Mouse (Mus musculus) hindbrain, embryonic 14.5 days (tissue): ENCODE measurements around the gene Adamtsl2. TPM values are rescaled to one million over a fixed set of nuclear protein-coding genes. Genes with fewer than 3 reads are reported as not detected.

Experiments used
- ATAC-seq: fragments of 200-750 bp; cut with Nextera tagmentation; 2 replicates; pipeline ENCODE4 v1.8.0; 2017; ENCODE audit warnings: moderate number of reproducible peaks, mild to moderate bottlenecking, moderate TSS enrichment, moderate library complexity; ENCODE audit not compliant: low FRiP score
- DNase-seq: peaks from one replicate; pipeline ENCODE4 v3.0.0-alpha.2; 2015; ENCODE audit warnings: low spot score
- H3K27ac ChIP-seq: fragments of 300-500 bp; sonication (generic); 2 replicates; pipeline ENCODE4 v1.5.1; 2014; ENCODE audit warnings: mild to moderate bottlenecking, moderate library complexity
- H3K27me3 ChIP-seq: fragments of 300-500 bp; sonication (generic); 2 replicates; pipeline ENCODE4 v1.6.1; 2014; ENCODE audit warnings: mild to moderate bottlenecking, low read length, mixed read lengths; ENCODE audit not compliant: control insufficient read depth, insufficient read depth
- H3K36me3 ChIP-seq: fragments of 300-500 bp; sonication (generic); replicated peaks from 2 replicates; pipeline ENCODE4 v1.6.1; 2014; ENCODE audit not compliant: control insufficient read depth, insufficient read depth
- H3K4me1 ChIP-seq: fragments of 300-500 bp; sonication (generic); replicated peaks from 2 replicates; pipeline ENCODE4 v1.6.1; 2014; ENCODE audit warnings: antibody characterized with exemption, low read length, mixed read lengths; ENCODE audit not compliant: control insufficient read depth, insufficient read depth
- H3K4me2 ChIP-seq: fragments of 300-500 bp; sonication (generic); replicated peaks from 2 replicates; pipeline ENCODE4 v1.6.1; 2014; ENCODE audit warnings: mild to moderate bottlenecking, moderate library complexity
- H3K4me3 ChIP-seq: fragments of 300-500 bp; sonication (generic); replicated peaks from 2 replicates; pipeline ENCODE4 v1.5.1; 2014; ENCODE audit warnings: mild to moderate bottlenecking, low read length
- H3K9ac ChIP-seq: fragments of 300-500 bp; sonication (generic); 2 replicates; pipeline ENCODE4 v1.6.1; 2014
- H3K9me3 ChIP-seq: fragments of 300-500 bp; sonication (generic); 2 replicates; pipeline ENCODE4 v1.6.1; 2016; ENCODE audit warnings: low read length; ENCODE audit not compliant: control insufficient read depth
- WGBS: fragments of 180-500 bp; shearing (Covaris S2); extraction: QIAGEN DNeasy Blood & Tissue Kit; methylation state at CpG from one replicate; pipeline ENCODE4 v1.1.7; 2014; 5-methylcytosine and 5-hydroxymethylcytosine counted together
- polyA plus RNA-seq: library from polyadenylated mRNA; unstranded; fragments of >200 nt; fragmentation: Nextera tagmentation; extraction: Ambion mirVana; gene quantifications from 2 replicates; pipeline ENCODE4 v1.2.1, GENCODE M21; 2014

Adamtsl2 gene
- polyA plus RNA-seq, 1 experiment from 2014 or later = 9.1 TPM

- Histone ChIP-seq H3K9me3 (no peaks in the 10 kb centered on the region), H3K4me3 (no peak overlapping the region), H3K4me1 (0 out of 2 replicates have a peak, but pooled peaks cover 8% of the 10 kb centered on the region), H3K27ac (no peak overlapping the region), H3K27me3 (no peaks in the 10 kb centered on the region), H3K4me2 (no peak overlapping the region), H3K36me3 (no peaks in the 10 kb centered on the region), H3K9ac (no peak overlapping the region)
- no peak for ATAC-seq
- 75% methylated on average over 2 of the region's 2 CpGs for WGBS
- no peak for DNase-seq
These were observed 8.8 kb upstream of the Adamtsl2 start for GRCm38 (mm10) chr2:27070247-27070813.

- Histone ChIP-seq H3K9me3 (no peaks in the 10 kb centered on the region), H3K27ac (no peak overlapping the region), H3K4me3 (no peak overlapping the region), H3K4me2 (no peak overlapping the region), H3K36me3 (no peaks in the 10 kb centered on the region), H3K4me1 (0 out of 2 replicates have a peak, but pooled peaks cover 8% of the 10 kb centered on the region), H3K9ac (no peak overlapping the region), H3K27me3 (no peaks in the 10 kb centered on the region)
- peak; percentile 53; the same call in 1 of the 2 replicates for ATAC-seq
- WGBS = 25% methylated on average over 4 of the region's 4 CpGs
- DNase-seq = peak; percentile 70
These were observed 8.0 kb upstream of the Adamtsl2 start for GRCm38 (mm10) chr2:27071137-27071536.

DNA sequence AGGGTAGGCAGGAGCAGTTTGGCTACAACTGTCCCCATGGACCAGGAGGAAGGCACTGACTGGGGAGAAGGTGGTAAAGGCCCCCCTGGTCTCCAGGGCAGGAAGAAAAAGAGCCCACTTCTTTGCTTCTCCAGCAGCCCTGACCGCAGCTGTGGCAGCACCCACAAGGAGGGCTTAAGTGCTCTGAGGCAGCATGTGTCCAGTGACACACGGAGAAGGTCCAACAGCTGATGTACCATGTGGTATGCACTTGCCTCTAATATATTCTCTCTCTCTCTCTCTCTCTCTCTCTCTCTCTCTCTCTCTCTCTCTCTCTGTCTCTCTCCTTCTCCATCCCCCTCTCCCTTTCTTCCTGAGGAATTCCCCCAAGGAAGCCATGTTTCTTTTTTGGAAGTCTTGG, 7.2 kb upstream of the Adamtsl2 start, which contains the start of gene Mymk:
Gene Mymk, minus strand, starts transcription at position 202 of the 400 bp plus-strand sequence.
- H3K4me3 ChIP-seq = no peak within 1 kb of the TSS
- DNase-seq (no peak), ATAC-seq (no peak)
- no peak within 1 kb of the TSS for H3K27ac ChIP-seq
- no peak within 1 kb of the TSS for H3K9ac ChIP-seq
- no peak within 1 kb of the TSS for H3K4me2 ChIP-seq
- H3K9me3 ChIP-seq = no peaks in the 10 kb centered on the region
- no peaks in the 10 kb centered on the region for H3K27me3 ChIP-seq
- 75% methylated on average over 2 of the region's 2 CpGs for WGBS
- H3K4me1 ChIP-seq = 0 out of 2 replicates have a peak, but pooled peaks cover 8% of the 10 kb centered on the region
- no peaks in the 10 kb centered on the region for H3K36me3 ChIP-seq

GRCm38 (mm10) chr2:27073407-27073806, 5.8 kb upstream of the Adamtsl2 start:
- Histone ChIP-seq H3K4me3 (no peak overlapping the region), H3K4me1 (peaks cover 10% of the 10 kb centered on the region), H3K27me3 (no peaks in the 10 kb centered on the region), H3K27ac (no peak overlapping the region), H3K36me3 (no peaks in the 10 kb centered on the region), H3K9ac (no peak overlapping the region), H3K9me3 (no peaks in the 10 kb centered on the region), H3K4me2 (no peak overlapping the region)
- no peak for DNase-seq
- ATAC-seq = no peak
- 83% methylated on average over 4 of the region's 4 CpGs for WGBS

DNA sequence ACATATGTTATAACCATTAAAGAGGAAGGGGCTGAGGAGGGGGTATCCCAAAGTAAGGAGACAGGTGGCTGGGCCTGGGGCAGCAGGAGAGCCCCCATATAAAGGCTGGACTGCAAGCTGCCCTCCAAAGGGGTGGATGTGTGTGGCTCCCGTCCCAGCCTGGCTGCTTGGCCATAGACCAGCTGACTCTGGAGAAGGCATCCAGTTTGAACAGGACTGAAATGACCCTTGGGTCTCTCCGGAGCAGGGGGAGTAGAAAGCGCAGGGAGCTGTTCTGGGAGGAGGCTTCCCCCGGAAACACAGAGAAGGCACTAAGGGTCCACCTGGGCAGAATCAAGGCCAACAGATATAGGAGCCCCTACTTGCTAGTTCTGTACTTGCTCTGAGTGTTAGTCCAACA, 4.4 kb upstream of the Adamtsl2 start:
- Histone ChIP-seq H3K27ac (no peak overlapping the region), H3K9ac (no peak overlapping the region), H3K4me2 (no peak overlapping the region), H3K27me3 (no peaks in the 10 kb centered on the region), H3K4me1 (peaks cover 24% of the 10 kb centered on the region), H3K36me3 (no peaks in the 10 kb centered on the region), H3K9me3 (no peaks in the 10 kb centered on the region), H3K4me3 (no peak overlapping the region)
- DNase-seq (no peak), ATAC-seq (no peak)
- 88% methylated on average over 4 of the region's 4 CpGs for WGBS

- Histone ChIP-seq H3K9me3 (no peaks in the 10 kb centered on the region), H3K9ac (no peak overlapping the region), H3K4me3 (no peak overlapping the region), H3K36me3 (no peaks in the 10 kb centered on the region), H3K27me3 (no peaks in the 10 kb centered on the region), H3K4me1 (peaks cover 27% of the 10 kb centered on the region), H3K4me2 (no peak overlapping the region), H3K27ac (no peak overlapping the region)
- ATAC-seq (no peak), DNase-seq (no peak)
- WGBS = 75% methylated on average over 3 of the region's 3 CpGs
These were observed 3.7 kb upstream of the Adamtsl2 start for GRCm38 (mm10) chr2:27075485-27075884.

DNA sequence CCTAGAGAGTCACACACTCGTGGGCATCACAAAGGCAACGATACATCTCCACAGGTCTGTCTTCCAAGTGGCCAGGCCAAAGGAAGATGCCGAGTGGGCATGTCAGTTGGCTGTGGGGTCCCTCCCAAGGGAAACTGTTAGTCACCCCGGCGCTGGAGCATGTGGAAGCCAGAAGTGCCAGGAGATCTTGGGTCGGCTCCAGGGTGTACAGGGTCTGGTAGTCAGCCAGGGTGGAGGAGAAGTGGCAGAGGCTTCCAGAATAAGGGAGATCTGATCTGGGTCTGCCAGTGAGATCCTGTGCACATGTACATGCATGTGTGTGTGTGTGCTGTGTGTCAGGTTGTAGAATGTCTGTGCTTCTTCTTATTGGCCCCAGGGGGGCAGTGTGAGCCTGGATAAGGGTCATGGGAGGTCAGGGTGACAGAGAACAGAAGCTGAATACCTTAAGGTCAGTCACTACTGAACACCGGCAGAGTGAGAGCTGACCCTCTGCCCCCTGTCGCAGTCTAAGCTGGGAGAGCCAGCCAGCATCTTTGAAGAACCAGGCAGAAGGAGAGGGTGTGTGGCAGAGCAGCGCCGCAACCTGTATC, 1.4 kb upstream of the Adamtsl2 start:
- no peak overlapping the region for H3K4me2 ChIP-seq

DNA sequence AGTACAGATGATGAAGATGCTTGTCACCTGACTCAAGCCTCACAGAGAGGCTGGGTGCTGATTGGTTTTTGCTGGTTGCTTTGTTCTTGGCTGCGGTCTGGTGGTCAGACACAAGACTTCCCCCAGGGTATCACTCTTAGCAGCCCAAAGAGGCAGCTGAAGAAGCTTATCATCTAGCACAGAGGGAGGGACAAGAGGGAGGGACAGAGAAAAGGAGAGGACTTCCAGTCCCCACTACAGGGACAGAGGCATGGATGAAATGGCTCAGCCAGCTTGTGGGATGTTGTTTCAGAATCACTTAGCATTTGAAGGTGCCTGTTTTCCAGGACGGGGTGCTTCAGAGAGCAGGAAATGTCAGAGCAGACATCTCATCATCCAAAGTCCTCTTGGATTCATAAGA, 867 bp upstream of the Adamtsl2 start:
- peaks cover 22% of the 10 kb centered on the region for H3K4me1 ChIP-seq
- no peak overlapping the region; the same call in 1 of the 2 replicates for H3K9ac ChIP-seq
- H3K36me3 ChIP-seq = no peaks in the 10 kb centered on the region
- WGBS = 23% methylated on average over 2 of the region's 2 CpGs
- no peak for ATAC-seq
- no peak for DNase-seq
- no peak overlapping the region for H3K27ac ChIP-seq
- no peaks in the 10 kb centered on the region for H3K27me3 ChIP-seq
- no peaks in the 10 kb centered on the region for H3K9me3 ChIP-seq
- 0 out of 2 replicates have a peak overlapping the region, but pooled peaks have one; percentile 27 for H3K4me2 ChIP-seq
- no peak overlapping the region for H3K4me3 ChIP-seq

More for the DNA sequence above, 1.4 kb upstream of the Adamtsl2 start:
- no peaks in the 10 kb centered on the region for H3K9me3 ChIP-seq
- H3K4me3 ChIP-seq = no peak overlapping the region
- 55% methylated on average over 10 of the region's 10 CpGs for WGBS
- DNase-seq (no peak), ATAC-seq (no peak; the same call in 1 of the 2 replicates)
- H3K27me3 ChIP-seq = no peaks in the 10 kb centered on the region
- no peak overlapping the region for H3K27ac ChIP-seq
- H3K36me3 ChIP-seq = no peaks in the 10 kb centered on the region
- H3K9ac ChIP-seq = no peak overlapping the region
- peaks cover 22% of the 10 kb centered on the region for H3K4me1 ChIP-seq

- Histone ChIP-seq H3K36me3 (no peaks in the 10 kb centered on the region), H3K4me1 (peaks cover 22% of the 10 kb centered on the region), H3K9ac (peak overlapping the region; percentile 36), H3K27ac (peak overlapping the region; percentile 54), H3K27me3 (no peaks in the 10 kb centered on the region), H3K9me3 (no peaks in the 10 kb centered on the region), H3K4me3 (no peak overlapping the region; the same call in 1 of the 2 replicates), H3K4me2 (peak overlapping the region; percentile 27)
- peak; percentile 52 for DNase-seq
- peak; percentile 25 for ATAC-seq
- 48% methylated on average over 2 of the region's 2 CpGs for WGBS
These were observed 470 bp downstream of the Adamtsl2 start for GRCm38 (mm10) chr2:27079649-27080048.
